Mouse (Mus musculus) layer of hippocampus, postnatal 36 days (tissue): ENCODE data around the gene Frs2. TPM values are rescaled to one million over a fixed set of nuclear protein-coding genes. Genes with fewer than 3 reads are reported as not detected.
"Not testable (repeated sequence)": the region's sequence is repeated elsewhere in the genome, so short reads cannot be mapped to it uniquely, and the experiment has no call there.

Experiments
- DNase-seq, 2 experiments: peaks; one replicate each; pipeline ENCODE4 v3.0.0; 2022
- total RNA-seq, 2 experiments: library from RNA; stranded (reverse); gene quantifications; 2 replicates each; pipeline ENCODE4 v1.2.3; 2021

Gene Frs2
- total RNA-seq, 2 experiments from 2014 or later: 35.5 to 37.6 TPM

GRCm38 (mm10) chr10:117146421-117146820 lies 1.9 kb downstream of the Frs2 start:
- DNase-seq: no peak

- DNase-seq: no peak
Measured at GRCm38 (mm10) chr10:117145546-117146265, 2.6 kb downstream of the Frs2 start.

- DNase-seq: no peak
Measured at GRCm38 (mm10) chr10:117144628-117145027, 3.7 kb downstream of the Frs2 start.

- no peak for DNase-seq
Measured at GRCm38 (mm10) chr10:117144071-117144470, 4.3 kb downstream of the Frs2 start.

GRCm38 (mm10) chr10:117143311-117143710 lies 5.0 kb downstream of the Frs2 start:
- DNase-seq: no peak

GRCm38 (mm10) chr10:117141939-117142552 lies 6.3 kb downstream of the Frs2 start:
- DNase-seq: no peak

GRCm38 (mm10) chr10:117131506-117131905 lies 16.8 kb downstream of the Frs2 start:
- not testable (repeated sequence) for DNase-seq

- DNase-seq: no peak
Measured at GRCm38 (mm10) chr10:117130037-117130436, 18.3 kb downstream of the Frs2 start.

- DNase-seq: no peak
Measured at GRCm38 (mm10) chr10:117128693-117129092, 19.6 kb downstream of the Frs2 start.

GRCm38 (mm10) chr10:117127480-117127879 lies 20.9 kb downstream of the Frs2 start:
- no peak for DNase-seq

GRCm38 (mm10) chr10:117126719-117127118 lies 21.6 kb downstream of the Frs2 start:
- DNase-seq: no peak

GRCm38 (mm10) chr10:117126233-117126632 lies 22.1 kb downstream of the Frs2 start:
- DNase-seq: no peak

- DNase-seq: no peak
Measured at GRCm38 (mm10) chr10:117121448-117121847, 26.9 kb downstream of the Frs2 start.

GRCm38 (mm10) chr10:117120051-117120666 lies 28.2 kb downstream of the Frs2 start:
- DNase-seq: no peak

- DNase-seq: no peak
Measured at GRCm38 (mm10) chr10:117119531-117119930, 28.8 kb downstream of the Frs2 start.

- DNase-seq: no peak
Measured at GRCm38 (mm10) chr10:117118421-117118831, 29.9 kb downstream of the Frs2 start.

GRCm38 (mm10) chr10:117115652-117116051 lies 32.7 kb downstream of the Frs2 start:
- DNase-seq: no peak

GRCm38 (mm10) chr10:117112545-117112944 lies 35.8 kb downstream of the Frs2 start:
- DNase-seq: no peak

- no peak for DNase-seq
Measured at GRCm38 (mm10) chr10:117111455-117111854, 36.9 kb downstream of the Frs2 start.

GRCm38 (mm10) chr10:117110271-117110670 lies 38.1 kb downstream of the Frs2 start:
- no peak for DNase-seq

- no peak for DNase-seq
Measured at GRCm38 (mm10) chr10:117106686-117107085, 41.6 kb downstream of the Frs2 start.

- no peak for DNase-seq
Measured at GRCm38 (mm10) chr10:117106244-117106643, 42.1 kb downstream of the Frs2 start.

GRCm38 (mm10) chr10:117105015-117105414 lies 43.3 kb downstream of the Frs2 start:
- no peak for DNase-seq
